Mouse (Mus musculus): ENCODE measurements around the gene Gsn.

DNA sequence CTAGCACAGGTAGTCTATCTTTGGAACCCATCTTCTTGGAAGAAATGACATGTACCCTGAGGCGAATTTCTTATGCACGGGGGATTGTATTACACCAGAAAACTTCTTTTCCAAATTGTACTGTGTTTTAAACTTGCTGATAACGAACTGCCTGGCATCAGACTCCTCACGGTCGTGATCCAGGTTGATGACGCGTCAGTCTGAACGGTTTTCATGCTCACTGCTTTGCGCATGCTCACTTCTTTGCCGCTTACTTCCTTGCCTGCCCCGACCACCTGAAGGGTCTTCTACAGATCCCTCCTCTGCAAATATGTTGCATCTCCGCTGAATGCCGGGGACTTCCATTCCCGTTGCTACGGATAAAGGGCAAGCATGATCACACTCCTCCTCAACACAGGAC is 31.9 kb upstream of the Gsn start:
- TF ChIP-seq CEBPB (IDR thresholded peaks at IDR 0.05; ENCODE audit: low read depth) (no peak), MYOG (IDR thresholded peaks at IDR 0.05; ENCODE audit: control insufficient read depth, extremely low read depth, insufficient read length) (no peak)
